ENCODE assay signal across 8 mouse cellular contexts in genomic region chr7:119894818-119895544, GRCm38 (mm10). TPM values are rescaled to one million over a fixed set of nuclear protein-coding genes. Genes with fewer than 3 reads are reported as not detected.
A peak's percentile ranks its signal among the peaks of the same experiment; 100 is the strongest.
DNase-seq lines count a peak whose midpoint lies in the region; ATAC-seq lines count a peak whose summit lies in the region.

No protein-coding gene starts in this region.

- peak overlapping the region; percentile 78 for H3K4me3 ChIP-seq in forebrain, embryonic 10.5 days

- peak; percentile 73 for DNase-seq in cerebellum, adult 11-12 months
- no peak for DNase-seq in cerebellum, postnatal 36 days
- DNase-seq in retina, postnatal 7 days (ENCODE audit: low read depth, low spot score), result peak; percentile 21
- no peak for DNase-seq in retina, embryonic 14.5 days (ENCODE audit: low spot score)
- DNase-seq in forebrain, embryonic 10.5 days (ENCODE audit: extremely low spot score, low spot score), result no peak
- peak; percentile 38 to 54 for DNase-seq in kidney, adult 8-10 months

- H3K4me1 ChIP-seq in forebrain, embryonic 10.5 days, result peaks cover 24% of the 10 kb centered on the region

- H3K27ac ChIP-seq in forebrain, embryonic 10.5 days, result peak overlapping the region; percentile 97

- 2% methylated on average over 15 of the region's 15 CpGs for WGBS in forebrain, embryonic 10.5 days

- H3K9me3 ChIP-seq in forebrain, embryonic 10.5 days, result no peaks in the 10 kb centered on the region

- peak; percentile 0; the same call in 1 of the 2 replicates for ATAC-seq in megakaryocyte progenitor cell, adult 5-6 weeks (replicated peaks; ENCODE audit: poor library complexity)
- no peak for ATAC-seq in granulocyte monocyte progenitor cell, adult 5-6 weeks (replicated peaks; ENCODE audit: poor library complexity, severe bottlenecking)

- H3K27me3 ChIP-seq in forebrain, embryonic 10.5 days (ENCODE audit: poor library complexity, severe bottlenecking), result no peaks in the 10 kb centered on the region

- H3K36me3 ChIP-seq in forebrain, embryonic 10.5 days (replicated peaks), result no peaks in the 10 kb centered on the region

RNA-seq across cellular contexts. Expression of gene Lyrm1, which starts 0.7 kb away (rescaled TPM):
- polyA plus RNA-seq in forebrain, embryonic 10.5 days (2016; fragmentation: Nextera tagmentation; extraction: Ambion mirVana), result 8.7 and 9.6 TPM in 2 replicates
- total RNA-seq in megakaryocyte progenitor cell, adult 5-6 weeks (2015), result 1.7 and 5.9 TPM in 2 replicates
- total RNA-seq in megakaryocyte progenitor cell, adult 5-6 weeks (2017), result 3.1 and 3.9 TPM in 2 replicates
- 6.2 and 19.4 TPM in 2 replicates for total RNA-seq in granulocyte monocyte progenitor cell, adult 5-6 weeks (2014; fragmentation: Nextera tagmentation)
- total RNA-seq in granulocyte monocyte progenitor cell, adult 5-6 weeks (2017), result 3.8 and 5.0 TPM in 2 replicates

RNA-seq across cellular contexts. Expression of gene Dcun1d3, which starts 1.1 kb away (rescaled TPM):
- 12.8 and 14.3 TPM in 2 replicates for polyA plus RNA-seq in forebrain, embryonic 10.5 days (2016; fragmentation: Nextera tagmentation; extraction: Ambion mirVana)
- total RNA-seq in megakaryocyte progenitor cell, adult 5-6 weeks (2015), result 2.2 and 3.0 TPM in 2 replicates
- 2.3 and 5.4 TPM in 2 replicates for total RNA-seq in megakaryocyte progenitor cell, adult 5-6 weeks (2017)
- 4.7 and 10.3 TPM in 2 replicates for total RNA-seq in granulocyte monocyte progenitor cell, adult 5-6 weeks (2014; fragmentation: Nextera tagmentation)
- total RNA-seq in granulocyte monocyte progenitor cell, adult 5-6 weeks (2017), result 4.0 and 9.7 TPM in 2 replicates

Comparison
In these comparisons a context has a peak if more than half of its experiments do, and no peak if none do; other contexts are left out.
1. DNase-seq: peak in cerebellum, adult 11-12 months (single experiment), retina, postnatal 7 days (single experiment) and kidney, adult 8-10 months (2 of 2); none in cerebellum, postnatal 36 days (0 of 2), retina, embryonic 14.5 days (single experiment) and forebrain, embryonic 10.5 days (single experiment).